In the genomic region with DNA sequence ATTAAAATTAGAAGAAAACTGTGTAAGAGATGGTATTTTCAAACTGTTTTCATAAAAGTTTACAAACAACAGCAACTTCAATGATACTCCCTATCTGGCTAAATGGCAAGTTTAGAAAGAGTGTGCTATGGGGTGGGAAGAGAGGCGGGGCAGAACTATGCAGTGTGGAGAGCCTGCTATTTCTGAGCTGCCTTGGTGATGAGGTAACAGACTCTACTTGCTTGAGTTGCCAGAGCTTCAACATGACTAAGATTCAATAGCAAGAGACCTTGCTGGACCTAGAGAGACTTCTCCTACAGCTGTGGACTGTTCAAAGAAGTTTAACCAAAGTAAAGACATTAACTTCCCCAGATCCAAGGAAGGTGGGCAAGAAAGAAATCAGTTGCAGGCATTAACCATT, we compare ENCODE assay signal across 11 mouse cellular contexts. TPM values are rescaled to one million over a fixed set of nuclear protein-coding genes. Genes with fewer than 3 reads are reported as not detected.
DNase-seq lines count a peak whose midpoint lies in the region; ATAC-seq lines count a peak whose summit lies in the region.
"Had no signal": no experiment of that assay in that cellular context is flagged by ENCODE, and none has a peak within 500 bp of the region (broad histone marks: within the 10 kb centered on the region; RNA-seq: fewer than 3 reads in every experiment).

No protein-coding gene starts in this region.

- no peaks in the 10 kb centered on the region for H3K27me3 ChIP-seq in kidney, embryonic 14.5 days (ENCODE audit: control insufficient read depth, insufficient read depth, low read length)

- no peak for ATAC-seq in kidney, embryonic 14.5 days (ENCODE audit: low FRiP score, low TSS enrichment)
- ATAC-seq in inflammation-experienced regulatory T-cells, adult 6 months = no peak

- no peaks in the 10 kb centered on the region for H3K36me3 ChIP-seq in kidney, embryonic 14.5 days (ENCODE audit: control insufficient read depth, insufficient read depth, low read length)

- no peak overlapping the region for H3K4me2 ChIP-seq in kidney, embryonic 14.5 days (replicated peaks; ENCODE audit: low read depth, low read length)

- H3K4me1 ChIP-seq in kidney, embryonic 14.5 days (ENCODE audit: control insufficient read depth, insufficient read depth, low read length) = 0 out of 2 replicates have a peak, but pooled peaks cover 4% of the 10 kb centered on the region

- H3K9me3 ChIP-seq in kidney, embryonic 14.5 days (ENCODE audit: control insufficient read depth, low read length) = no peaks in the 10 kb centered on the region

- no peak overlapping the region for H3K4me3 ChIP-seq in kidney, embryonic 14.5 days (ENCODE audit: low read length)
- H3K4me3 ChIP-seq: erythroblast, embryonic 14.5 days had no signal

- H3K9ac ChIP-seq in kidney, embryonic 14.5 days (ENCODE audit: low read depth, low read length) = no peak overlapping the region

- no peak for DNase-seq in kidney, postnatal 14 days
- DNase-seq in 3T3-L1 (ENCODE audit: low read depth, low spot score) = peak; percentile 73
- DNase-seq in heart, adult 11 months = peak; percentile 96
- peak; percentile 54 to 66 for DNase-seq in heart, postnatal 10 days
- no peak for DNase-seq in spleen, adult 18-20 months
- no peak for DNase-seq in right cerebral cortex, postnatal 25 days
- DNase-seq: layer of hippocampus, postnatal 36 days; thymus, postnatal 25 days had no signal

- H3K27ac ChIP-seq in kidney, embryonic 14.5 days (ENCODE audit: low read depth, low read length) = peak overlapping the region; percentile 17; the same call in 1 of the 2 replicates

- 80% methylated on average over 1 of the region's 1 CpGs for WGBS in kidney, embryonic 14.5 days

- intact Hi-C loops in heart, postnatal 10 days (cut with DNase I) = loop anchor here (5.0 kb wide), 1 partner anchor 36 kb away; no protein-coding TSS in a partner anchor

RNA-seq across cellular contexts. Expression of a gene that starts 24.9 kb away (rescaled TPM):
- 22.6 and 36.9 TPM in 2 replicates for polyA plus RNA-seq in kidney, embryonic 14.5 days (2014; fragmentation: Nextera tagmentation; extraction: Ambion mirVana)
- total RNA-seq in heart, postnatal 10 days (2021) = 10 to 100 TPM; 40.4 to 42.1 TPM
- 10 to 100 TPM; 12.1 to 15.7 (median 14.6) TPM for polyA plus RNA-seq in inflammation-experienced regulatory T-cells, adult 6 months (2017; shearing (Covaris generic))

Comparison
In these comparisons a context has a peak if more than half of its experiments do, and no peak if none do; other contexts are left out.
1. DNase-seq: peak in 3T3-L1 (single experiment), heart, adult 11 months (single experiment) and heart, postnatal 10 days (2 of 2); none in kidney, postnatal 14 days (single experiment), spleen, adult 18-20 months (0 of 2) and right cerebral cortex, postnatal 25 days (single experiment).